Mouse (Mus musculus) kidney, adult 2 months (tissue): ENCODE measurements around the gene Def6.

Source experiments
- CTCF ChIP-seq: fragments of 200-500 bp; conservative IDR thresholded peaks from 2 replicates; pipeline ENCODE4 v1.5.1; 2011; ENCODE audit warnings: low read depth, mild to moderate bottlenecking, control low read depth, low read length, moderate library complexity, mixed read lengths; ENCODE audit not compliant: insufficient read depth, insufficient read length
- POLR2A ChIP-seq: fragments of 200-500 bp; IDR thresholded peaks from one replicate; pipeline ENCODE4 v1.6.1; 2011; ENCODE audit warnings: low read depth, low read length, control low read depth

DNA sequence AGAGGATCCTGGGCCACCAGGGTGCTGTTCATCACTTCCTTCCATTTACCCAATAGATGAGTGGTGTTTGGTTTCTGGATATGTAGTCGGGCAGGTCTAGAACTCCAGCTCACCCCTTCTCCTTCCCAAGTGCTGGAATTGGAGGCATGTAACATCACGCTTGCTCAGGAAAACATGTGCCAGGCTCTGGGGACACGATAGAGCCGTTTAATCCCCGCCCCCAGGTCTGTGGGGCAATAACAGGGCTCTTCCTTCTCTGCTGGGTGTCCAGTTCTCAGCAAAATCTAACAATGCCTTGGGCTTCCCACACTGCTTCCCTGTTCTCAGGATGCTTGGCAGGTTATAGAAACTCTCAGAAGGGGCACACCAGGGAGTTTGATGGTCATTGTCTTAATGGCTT, 29.8 kb downstream of the Def6 start:
- TF ChIP-seq POLR2A: no peak
- TF ChIP-seq CTCF: no peak
